Mouse (Mus musculus): ENCODE measurements at regions not wholly inside any gene's neighbourhood (a gene's known extent, or its start where the extent isn't known, plus 50 kb on each side); places are given as distances from the start of the nearest gene placed in this dataset.

GRCm38 (mm10) chr6:101484526-101485287 lies 107.0 kb upstream of the Pdzrn3 start:
- DNase-seq (ENCODE audit: inconsistent ontology term), result peak; percentile 18

GRCm38 (mm10) chr6:101482635-101483465 lies 105.2 kb upstream of the Pdzrn3 start:
- peak; percentile 72 for DNase-seq (ENCODE audit: inconsistent ontology term)

GRCm38 (mm10) chr6:101473956-101474355 lies 96.3 kb upstream of the Pdzrn3 start:
- peak; percentile 19 for DNase-seq (ENCODE audit: inconsistent ontology term)

DNA sequence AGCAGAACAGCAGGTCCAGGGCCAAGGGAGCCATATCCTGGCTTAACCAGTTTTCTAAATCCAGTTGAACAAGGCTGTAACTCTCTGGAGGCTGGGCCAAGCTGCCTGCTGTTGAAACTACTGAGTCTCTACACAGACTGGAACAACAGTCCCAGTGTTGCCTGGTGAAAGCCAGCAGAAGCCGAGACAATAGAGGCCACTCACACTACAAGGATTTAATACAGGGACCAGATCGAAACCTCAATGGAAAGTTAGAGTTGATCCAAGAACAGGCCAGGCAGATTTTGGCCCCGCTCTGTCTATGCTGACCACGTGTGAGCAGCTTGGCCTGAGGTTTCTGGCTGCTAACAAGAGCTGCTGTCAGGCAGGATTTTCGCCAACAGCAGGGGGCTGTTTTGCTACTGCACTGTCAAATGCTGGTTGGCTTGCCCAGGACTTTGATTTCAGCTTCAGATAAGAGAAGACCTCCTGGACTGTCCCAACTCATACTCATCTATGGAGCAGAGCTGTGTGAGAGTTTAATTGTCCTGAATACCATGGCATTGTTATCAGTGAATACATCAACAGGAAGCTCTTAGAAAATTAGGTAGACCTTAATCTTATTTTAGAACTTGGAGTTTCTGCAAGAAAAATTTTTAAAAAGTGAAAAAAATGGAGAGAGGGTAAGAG lies 95.7 kb upstream of the Pdzrn3 start:
- peak; percentile 92 for DNase-seq (ENCODE audit: inconsistent ontology term)

- DNase-seq (ENCODE audit: inconsistent ontology term), result peak; percentile 36
Measured at GRCm38 (mm10) chr6:101464910-101465309, 87.2 kb upstream of the Pdzrn3 start.

- DNase-seq (ENCODE audit: inconsistent ontology term), result peak; percentile 58
Measured at GRCm38 (mm10) chr6:101463812-101464320, 86.2 kb upstream of the Pdzrn3 start.

DNA sequence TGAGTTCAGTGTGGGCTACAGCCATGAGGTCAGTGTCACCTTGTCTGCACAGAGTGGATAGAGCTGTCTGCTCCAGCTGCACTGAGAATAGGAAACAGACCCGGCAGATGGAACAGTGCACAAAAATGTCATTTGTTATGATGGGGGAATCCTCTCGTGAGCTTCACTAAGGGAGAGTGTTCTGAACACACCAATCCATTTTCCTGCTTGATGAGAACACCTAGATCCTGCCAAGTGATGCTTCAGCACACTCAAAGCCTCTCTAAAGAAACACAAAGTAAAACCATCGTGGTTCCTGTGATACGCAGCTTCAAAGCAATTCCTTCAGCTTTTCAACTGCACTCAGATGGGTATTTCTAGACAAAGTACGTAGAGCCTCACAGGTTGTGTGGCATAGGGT lies 69.0 kb upstream of the Pdzrn3 start:
- no peak for DNase-seq (ENCODE audit: inconsistent ontology term)

DNA sequence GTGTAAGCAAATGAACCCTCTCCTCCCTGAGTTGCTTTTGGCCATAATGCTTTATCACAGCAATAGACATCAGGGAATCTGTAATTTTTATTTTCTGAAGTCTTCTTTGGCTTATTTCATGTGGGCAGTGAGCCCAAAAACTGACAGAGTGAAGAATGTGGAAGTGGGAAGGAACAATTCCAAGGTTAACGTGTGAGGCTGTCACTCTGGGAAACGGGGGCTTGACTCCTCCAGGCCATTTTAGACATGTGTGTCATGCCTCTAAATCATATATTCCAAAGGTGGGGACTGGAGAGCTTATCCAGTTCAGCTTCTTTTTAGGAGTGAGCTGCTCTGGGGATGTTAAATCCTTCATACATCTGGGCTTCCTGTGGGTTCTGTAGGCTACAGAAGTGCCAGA lies 68.6 kb upstream of the Pdzrn3 start:
- no peak for DNase-seq (ENCODE audit: inconsistent ontology term)

GRCm38 (mm10) chr6:101432769-101433168 lies 55.1 kb upstream of the Pdzrn3 start:
- DNase-seq (ENCODE audit: inconsistent ontology term), result no peak

DNA sequence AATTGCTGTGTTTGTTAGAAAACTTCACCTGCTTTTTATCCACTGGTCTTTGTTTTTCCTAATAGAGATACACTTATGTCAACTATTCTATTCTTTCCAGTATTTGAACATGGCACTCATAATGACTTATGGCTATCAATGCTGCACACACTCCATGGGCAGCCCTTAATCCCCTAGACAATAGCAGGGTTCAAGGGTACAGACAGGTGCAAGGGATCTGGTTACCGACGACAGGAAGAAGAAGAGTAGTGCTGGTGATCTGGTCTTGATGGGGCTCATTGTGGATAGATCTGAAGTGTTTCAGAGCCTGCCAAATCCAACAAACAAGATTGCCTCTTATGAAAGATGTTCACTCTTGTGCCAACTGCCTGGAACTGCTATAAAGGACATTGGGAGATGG lies 51.9 kb upstream of the Pdzrn3 start:
- DNase-seq (ENCODE audit: inconsistent ontology term), result peak; percentile 12

All from Muller cell, postnatal 12 days (primary cell).